Mouse (Mus musculus) layer of hippocampus, postnatal 36 days (tissue): Measurements from ENCODE around the gene Cxcl17. TPM values are rescaled to one million over a fixed set of nuclear protein-coding genes. Genes with fewer than 3 reads are reported as not detected.
"Not testable (repeated sequence)": the region's sequence is repeated elsewhere in the genome, so short reads cannot be mapped to it uniquely, and the experiment has no call there.

ENCODE experiments used
- DNase-seq, 2 experiments: peaks; one replicate each; pipeline ENCODE4 v3.0.0; 2022
- total RNA-seq, 2 experiments: library from RNA; stranded (reverse); gene quantifications; 2 replicates each; pipeline ENCODE4 v1.2.3; 2021

The Cxcl17 gene
- not detected for total RNA-seq

GRCm38 (mm10) chr7:25412833-25413441 is at the start of gene Cxcl17:
TSS of gene Cxcl17 (minus strand) at chr7:25412886.
- no peak for DNase-seq

GRCm38 (mm10) chr7:25462033-25462337 is 49.3 kb upstream of the Cxcl17 start:
- DNase-seq = not testable (repeated sequence)

GRCm38 (mm10) chr7:25461336-25462032 is 48.8 kb upstream of the Cxcl17 start:
- peak; percentile 59 to 60 for DNase-seq

- no peak for DNase-seq
These were observed 39.4 kb upstream of the Cxcl17 start for GRCm38 (mm10) chr7:25452103-25452502.

GRCm38 (mm10) chr7:25449913-25450890 is 37.5 kb upstream of the Cxcl17 start:
- DNase-seq = no peak

- no peak for DNase-seq
These were observed 28.1 kb upstream of the Cxcl17 start for GRCm38 (mm10) chr7:25440816-25441153.

GRCm38 (mm10) chr7:25439978-25440815 is 27.5 kb upstream of the Cxcl17 start:
- no peak for DNase-seq

GRCm38 (mm10) chr7:25439124-25439822 is 26.6 kb upstream of the Cxcl17 start:
- DNase-seq = no peak

GRCm38 (mm10) chr7:25436704-25437103 is 24.0 kb upstream of the Cxcl17 start:
- no peak for DNase-seq

GRCm38 (mm10) chr7:25436226-25436625 is 23.5 kb upstream of the Cxcl17 start:
- DNase-seq = no peak

GRCm38 (mm10) chr7:25435546-25435851 is 22.8 kb upstream of the Cxcl17 start:
- DNase-seq = no peak

GRCm38 (mm10) chr7:25434654-25435545 is 22.2 kb upstream of the Cxcl17 start:
- no peak for DNase-seq

GRCm38 (mm10) chr7:25433781-25434560 is 21.3 kb upstream of the Cxcl17 start:
- no peak for DNase-seq

- no peak for DNase-seq
These were observed 20.4 kb upstream of the Cxcl17 start for GRCm38 (mm10) chr7:25433007-25433541.

GRCm38 (mm10) chr7:25432381-25432780 is 19.7 kb upstream of the Cxcl17 start:
- DNase-seq = no peak

- no peak for DNase-seq
These were observed 17.4 kb upstream of the Cxcl17 start for GRCm38 (mm10) chr7:25429886-25430784.

GRCm38 (mm10) chr7:25428321-25428720 is 15.6 kb upstream of the Cxcl17 start:
- DNase-seq = no peak

GRCm38 (mm10) chr7:25427144-25427543 is 14.5 kb upstream of the Cxcl17 start:
- DNase-seq = no peak

GRCm38 (mm10) chr7:25426380-25426779 is 13.7 kb upstream of the Cxcl17 start:
- not testable (repeated sequence) for DNase-seq
